Mouse (Mus musculus) G1E (cell line): ENCODE measurements at regions not wholly inside any gene's neighbourhood (a gene's known extent, or its start where the extent isn't known, plus 50 kb on each side); places are given as distances from the start of the nearest gene placed in this dataset.

Experiments
- ATAC-seq: 2 replicates; pipeline ENCODE4 v1.8.0; 2016; ENCODE audit warnings: mild to moderate bottlenecking; ENCODE audit not compliant: insufficient number of reproducible peaks, poor library complexity, low FRiP score, severe bottlenecking; ENCODE audit errors: extremely low read depth
- DNase-seq: peaks from one replicate; pipeline ENCODE4 v3.0.0; 2012; ENCODE audit warnings: low spot score
- H3K27me3 ChIP-seq: 2 replicates; pipeline ENCODE4 v1.6.1; 2012; ENCODE audit warnings: mild to moderate bottlenecking, low read length, inconsistent platforms; ENCODE audit not compliant: insufficient read depth
- H3K36me3 ChIP-seq: replicated peaks from 2 replicates; pipeline ENCODE3; 2012; ENCODE audit warnings: mild to moderate bottlenecking, inconsistent platforms
- H3K4me1 ChIP-seq: 2 replicates; pipeline ENCODE4 v1.6.1; 2012; ENCODE audit warnings: low read depth, low read length, inconsistent platforms, mixed read lengths; ENCODE audit not compliant: insufficient read depth
- H3K4me3 ChIP-seq: 2 replicates; pipeline ENCODE4 v1.5.1; 2012; ENCODE audit warnings: low read depth, mild to moderate bottlenecking, inconsistent platforms, low read length, moderate library complexity, mixed read lengths
- H3K9me3 ChIP-seq: replicated peaks from 2 replicates; pipeline ENCODE4 v1.6.1; 2012; ENCODE audit warnings: inconsistent platforms
- CTCF ChIP-seq: IDR thresholded peaks from 2 replicates; pipeline ENCODE4 v1.5.1; 2012; ENCODE audit warnings: low read depth, low read length, inconsistent platforms, mixed read lengths
- GATA1 ChIP-seq: IDR thresholded peaks from 2 replicates; pipeline ENCODE4 v1.6.1; 2012; ENCODE audit warnings: borderline replicate concordance, low read length, inconsistent platforms, mixed read lengths
- GATA2 ChIP-seq: IDR thresholded peaks from 2 replicates; pipeline ENCODE4 v1.6.1; 2012; ENCODE audit warnings: low read depth, low read length, inconsistent platforms, borderline replicate concordance
- POLR2AphosphoS5 ChIP-seq: IDR thresholded peaks from 2 replicates; pipeline ENCODE4 v1.6.1; 2012; ENCODE audit warnings: low read depth, low read length, inconsistent platforms; ENCODE audit not compliant: insufficient replicate concordance
- TAL1 ChIP-seq: conservative IDR thresholded peaks from 2 replicates; pipeline ENCODE4 v1.6.1; 2012; ENCODE audit warnings: low read depth, low read length, inconsistent platforms, mixed read lengths

- peaks cover 7% of the 10 kb centered on the region; the same call in 1 of the 2 replicates for H3K27me3 ChIP-seq
These were observed 394.9 kb downstream of the Bcl11a start for GRCm38 (mm10) chr11:24472617-24473367.

GRCm38 (mm10) chr11:24473368-24474010, 395.6 kb downstream of the Bcl11a start:
- no peak for ATAC-seq
- no peak for DNase-seq
- Histone ChIP-seq H3K36me3 (no peaks in the 10 kb centered on the region), H3K27me3 (peaks cover 7% of the 10 kb centered on the region; the same call in 1 of the 2 replicates), H3K4me3 (no peak overlapping the region), H3K4me1 (no peaks in the 10 kb centered on the region), H3K9me3 (no peaks in the 10 kb centered on the region)
- TF ChIP-seq POLR2AphosphoS5: no peak
- no peak for TF ChIP-seq GATA2
- TF ChIP-seq GATA1: no peak
- no peak for TF ChIP-seq TAL1
- no peak for TF ChIP-seq CTCF

More at GRCm38 (mm10) chr11:24472617-24473367, 394.9 kb downstream of the Bcl11a start:
- Histone ChIP-seq H3K4me1 (no peaks in the 10 kb centered on the region), H3K36me3 (no peaks in the 10 kb centered on the region), H3K4me3 (no peak overlapping the region), H3K9me3 (no peaks in the 10 kb centered on the region)
- no peak for ATAC-seq
- TF ChIP-seq CTCF: no peak
- no peak for TF ChIP-seq TAL1
- TF ChIP-seq GATA1: no peak
- TF ChIP-seq GATA2: no peak
- no peak for TF ChIP-seq POLR2AphosphoS5
- DNase-seq: no peak

GRCm38 (mm10) chr11:24502722-24503424, 425.0 kb downstream of the Bcl11a start:
- TF ChIP-seq GATA1: no peak
- no peak for TF ChIP-seq CTCF
- no peak for TF ChIP-seq POLR2AphosphoS5
- no peak for TF ChIP-seq TAL1
- TF ChIP-seq GATA2: no peak
- H3K9me3 ChIP-seq: no peaks in the 10 kb centered on the region
- H3K4me3 ChIP-seq: no peak overlapping the region
- H3K36me3 ChIP-seq: no peaks in the 10 kb centered on the region
- no peaks in the 10 kb centered on the region for H3K4me1 ChIP-seq
- ATAC-seq: no peak
- H3K27me3 ChIP-seq: peaks cover 5% of the 10 kb centered on the region; the same call in 1 of the 2 replicates
- no peak for DNase-seq

GRCm38 (mm10) chr11:24515568-24515967, 437.7 kb downstream of the Bcl11a start:
- no peak for ATAC-seq
- no peak for TF ChIP-seq GATA2
- TF ChIP-seq POLR2AphosphoS5: no peak
- TF ChIP-seq GATA1: no peak
- no peak for TF ChIP-seq TAL1
- TF ChIP-seq CTCF: no peak
- H3K4me1 ChIP-seq: no peaks in the 10 kb centered on the region
- H3K27me3 ChIP-seq: no peaks in the 10 kb centered on the region
- no peaks in the 10 kb centered on the region for H3K9me3 ChIP-seq
- no peaks in the 10 kb centered on the region for H3K36me3 ChIP-seq
- DNase-seq: no peak
- H3K4me3 ChIP-seq: no peak overlapping the region

GRCm38 (mm10) chr11:24535462-24535861, 457.6 kb downstream of the Bcl11a start:
- H3K27me3 ChIP-seq: no peaks in the 10 kb centered on the region; the same call in 1 of the 2 replicates
- DNase-seq: no peak
- H3K36me3 ChIP-seq: no peaks in the 10 kb centered on the region
- no peaks in the 10 kb centered on the region for H3K4me1 ChIP-seq
- H3K9me3 ChIP-seq: no peaks in the 10 kb centered on the region
- no peak for ATAC-seq
- TF ChIP-seq CTCF (no peak), POLR2AphosphoS5 (no peak)
- H3K4me3 ChIP-seq: no peak overlapping the region

- no peaks in the 10 kb centered on the region for H3K36me3 ChIP-seq
- no peak for DNase-seq
- no peak for ATAC-seq
These were observed 459.9 kb downstream of the Bcl11a start for GRCm38 (mm10) chr11:24537721-24538120.

More at GRCm38 (mm10) chr11:24537721-24538120, 459.9 kb downstream of the Bcl11a start:
- Histone ChIP-seq H3K9me3 (no peaks in the 10 kb centered on the region), H3K4me1 (no peaks in the 10 kb centered on the region), H3K27me3 (no peaks in the 10 kb centered on the region; the same call in 1 of the 2 replicates), H3K4me3 (no peak overlapping the region)
- no peak for TF ChIP-seq TAL1
- TF ChIP-seq GATA2: no peak
- TF ChIP-seq CTCF: no peak
- TF ChIP-seq GATA1: no peak
- TF ChIP-seq POLR2AphosphoS5: no peak
